25 mouse cellular contexts compared by ENCODE assay signal in genomic region chr17:64735492-64735891, GRCm38 (mm10).
DNase-seq lines count a peak whose midpoint lies in the region; ATAC-seq and TF ChIP-seq lines count a peak whose summit lies in the region.
"Had no signal": no experiment of that assay in that cellular context is flagged by ENCODE, and none has a peak within 500 bp of the region (broad histone marks: within the 10 kb centered on the region; RNA-seq: fewer than 3 reads in every experiment).

No protein-coding gene starts in this region.

- H3K4me3 ChIP-seq in gastrocnemius, adult 2 months: no peak overlapping the region
- no peak overlapping the region for H3K4me3 ChIP-seq in kidney, postnatal 0 days (replicated peaks; ENCODE audit: low read depth, low read length)
- H3K4me3 ChIP-seq: embryonic facial prominence, embryonic 13.5 days; erythroblast, embryonic 14.5 days; forebrain, embryonic 13.5 days; hindbrain, embryonic 10.5 days; limb, embryonic 10.5 days; liver, embryonic 15.5 days; midbrain, embryonic 13.5 days had no signal

- intact Hi-C loops in gastrocnemius, adult 2 months (cut with DNase I): no loop called here
- intact Hi-C loops in gastrocnemius, postnatal 36 days (cut with DNase I): no loop called here

- no peaks in the 10 kb centered on the region for H3K4me1 ChIP-seq in kidney, postnatal 0 days (replicated peaks; ENCODE audit: insufficient read depth, low read length)
- H3K4me1 ChIP-seq: forebrain, embryonic 13.5 days; hindbrain, embryonic 10.5 days; liver, embryonic 15.5 days; midbrain, embryonic 13.5 days had no signal

- WGBS in kidney, postnatal 0 days: 70% methylated on average over 4 of the region's 4 CpGs

- no peak overlapping the region for H3K9ac ChIP-seq in kidney, postnatal 0 days (ENCODE audit: low read depth, low read length)
- H3K9ac ChIP-seq: embryonic facial prominence, embryonic 13.5 days; forebrain, embryonic 13.5 days; liver, embryonic 15.5 days; midbrain, embryonic 13.5 days had no signal

- no peak for ATAC-seq in kidney, postnatal 0 days (replicated peaks; ENCODE audit: low FRiP score, low read depth)
- ATAC-seq in common myeloid progenitor, adult 5-6 weeks (replicated peaks; ENCODE audit: low read depth, poor library complexity, severe bottlenecking): peak; percentile 81
- ATAC-seq: forebrain, embryonic 13.5 days; hindbrain, embryonic 16.5 days; intestine, postnatal 0 days; midbrain, embryonic 13.5 days had no signal

- H3K27ac ChIP-seq in gastrocnemius, adult 2 months: 0 out of 2 replicates have a peak overlapping the region, but pooled peaks have one; percentile 16
- no peak overlapping the region for H3K27ac ChIP-seq in kidney, postnatal 0 days
- H3K27ac ChIP-seq: embryonic facial prominence, embryonic 13.5 days; forebrain, embryonic 13.5 days; hindbrain, embryonic 10.5 days; limb, embryonic 10.5 days; liver, embryonic 15.5 days; macrophage; midbrain, embryonic 13.5 days had no signal

- H3K9me3 ChIP-seq in kidney, postnatal 0 days (replicated peaks; ENCODE audit: low read length): no peaks in the 10 kb centered on the region
- H3K9me3 ChIP-seq: embryonic facial prominence, embryonic 13.5 days; forebrain, embryonic 13.5 days; hindbrain, embryonic 10.5 days; limb, embryonic 10.5 days; liver, embryonic 15.5 days; midbrain, embryonic 13.5 days had no signal

- peaks cover 30% of the 10 kb centered on the region for H3K36me3 ChIP-seq in kidney, postnatal 0 days (ENCODE audit: insufficient read depth, low read length)

- no peaks in the 10 kb centered on the region for H3K27me3 ChIP-seq in kidney, postnatal 0 days (ENCODE audit: insufficient read depth, low read length)
- H3K27me3 ChIP-seq: embryonic facial prominence, embryonic 13.5 days; forebrain, embryonic 13.5 days; liver, embryonic 15.5 days; midbrain, embryonic 13.5 days had no signal

- H3K4me2 ChIP-seq in kidney, postnatal 0 days (ENCODE audit: low read length): no peak overlapping the region
- H3K4me2 ChIP-seq: embryonic facial prominence, embryonic 13.5 days; forebrain, embryonic 13.5 days; liver, embryonic 15.5 days; midbrain, embryonic 13.5 days had no signal

- DNase-seq in gastrocnemius, adult 2 months: no peak
- DNase-seq in gastrocnemius, postnatal 36 days: no peak
- DNase-seq in kidney, postnatal 0 days (ENCODE audit: low spot score): peak; percentile 38
- DNase-seq in kidney, adult 9 months: no peak
- peak; percentile 65 for DNase-seq in lung, postnatal 36 days
- DNase-seq in natural killer cell, adult 2 months (ENCODE audit: low spot score in 2 of 2): no peak
- DNase-seq in adipocyte (ENCODE audit: low spot score): no peak
- DNase-seq: adrenal gland, adult 2 months; cerebellum, adult 11 months; cerebellum, postnatal 14 days; gastrocnemius, postnatal 10 days; liver; thymus, adult 18-20 months; thymus, postnatal 36 days had no signal

- TF ChIP-seq CTCF in gastrocnemius, adult 2 months (IDR thresholded peaks at IDR 0.05): no peak
- no peak for TF ChIP-seq CTCF in kidney, postnatal 0 days (IDR thresholded peaks at IDR 0.05; ENCODE audit: low read depth)

Comparison
In these comparisons a context has a peak if more than half of its experiments do, and no peak if none do; other contexts are left out.
1. DNase-seq: peak in kidney, postnatal 0 days (single experiment) and lung, postnatal 36 days (single experiment); none in gastrocnemius, adult 2 months (single experiment), gastrocnemius, postnatal 36 days (0 of 2), kidney, adult 9 months (single experiment), natural killer cell, adult 2 months (0 of 2) and adipocyte (single experiment).